Mouse (Mus musculus) embryo, embryonic 10.5 days (tissue): Measurements from ENCODE around the gene Irgm1.
A peak's percentile ranks its signal among the peaks of the same experiment; 100 is the strongest.
"Not testable (repeated sequence)": the region's sequence is repeated elsewhere in the genome, so short reads cannot be mapped to it uniquely, and the experiment has no call there.

Experiments
- DNase-seq: peaks from one replicate; pipeline ENCODE4 v3.0.0-alpha.2; 2015; ENCODE audit warnings: low spot score

Gene Irgm1

GRCm38 (mm10) chr11:48871201-48871772 lies at the start of gene Irgm1:
Gene Irgm1 (minus strand): TSS chr11:48871683.
- peak; percentile 57 for DNase-seq

GRCm38 (mm10) chr11:48918380-48918779 lies 46.9 kb upstream of the Irgm1 start:
- no peak for DNase-seq

- DNase-seq = no peak
These were observed 42.1 kb upstream of the Irgm1 start for GRCm38 (mm10) chr11:48913611-48914010.

GRCm38 (mm10) chr11:48908459-48908858 lies 37.0 kb upstream of the Irgm1 start:
- DNase-seq = no peak

- no peak for DNase-seq
These were observed 30.5 kb upstream of the Irgm1 start, which contains the start of gene Gm5431 for GRCm38 (mm10) chr11:48902021-48902420. Gene Gm5431 (minus strand): TSS chr11:48902214.

GRCm38 (mm10) chr11:48901567-48901930 lies 30.1 kb upstream of the Irgm1 start:
- not testable (repeated sequence) for DNase-seq

GRCm38 (mm10) chr11:48900654-48901566 lies 29.4 kb upstream of the Irgm1 start:
- not testable (repeated sequence) for DNase-seq

GRCm38 (mm10) chr11:48898812-48899431 lies 27.4 kb upstream of the Irgm1 start:
- DNase-seq = no peak

GRCm38 (mm10) chr11:48876680-48877079 lies 5.2 kb upstream of the Irgm1 start:
- no peak for DNase-seq

GRCm38 (mm10) chr11:48875343-48875837 lies 3.9 kb upstream of the Irgm1 start:
- DNase-seq = not testable (repeated sequence)

GRCm38 (mm10) chr11:48874465-48874864 lies 3.0 kb upstream of the Irgm1 start:
- DNase-seq = peak; percentile 81

GRCm38 (mm10) chr11:48873591-48874290 lies 2.3 kb upstream of the Irgm1 start:
- no peak for DNase-seq

- DNase-seq = no peak
These were observed 1.3 kb upstream of the Irgm1 start for GRCm38 (mm10) chr11:48872695-48873300.

GRCm38 (mm10) chr11:48871817-48872541 lies 496 bp upstream of the Irgm1 start:
- peak; percentile 52 for DNase-seq

GRCm38 (mm10) chr11:48870781-48871180 lies 702 bp downstream of the Irgm1 start:
- DNase-seq = peak; percentile 21

- no peak for DNase-seq
These were observed 1.9 kb downstream of the Irgm1 start for GRCm38 (mm10) chr11:48869380-48870110.

- no peak for DNase-seq
These were observed 5.0 kb downstream of the Irgm1 start for GRCm38 (mm10) chr11:48866481-48866880.

GRCm38 (mm10) chr11:48863808-48864207 lies 7.7 kb downstream of the Irgm1 start:
- no peak for DNase-seq

- no peak for DNase-seq
These were observed 8.6 kb downstream of the Irgm1 start for GRCm38 (mm10) chr11:48862784-48863319.

GRCm38 (mm10) chr11:48859014-48859413 lies 12.5 kb downstream of the Irgm1 start:
- peak; percentile 91 for DNase-seq
